Mouse (Mus musculus) liver, postnatal 0 days (tissue): ENCODE data around the gene Lrrc4c. TPM values are rescaled to one million over a fixed set of nuclear protein-coding genes. Genes with fewer than 3 reads are reported as not detected.

Source experiments
- ATAC-seq: fragments of 200-750 bp; cut with Nextera tagmentation; 2 replicates; pipeline ENCODE4 v1.8.0; 2017; ENCODE audit warnings: mild to moderate bottlenecking, moderate library complexity
- DNase-seq: peaks from one replicate; pipeline ENCODE4 v3.0.0-alpha.2; 2016
- H3K27ac ChIP-seq: fragments of 300-500 bp; sonication (generic); 2 replicates; pipeline ENCODE4 v1.5.1; 2014; ENCODE audit warnings: antibody characterized with exemption, moderate library complexity, mild to moderate bottlenecking, low read depth
- H3K27me3 ChIP-seq: fragments of 300-500 bp; sonication (generic); 2 replicates; pipeline ENCODE4 v1.6.1; 2014; ENCODE audit warnings: low read length, control low read depth, mixed read lengths; ENCODE audit not compliant: insufficient read depth
- H3K36me3 ChIP-seq: fragments of 300-500 bp; sonication (generic); replicated peaks from 2 replicates; pipeline ENCODE4 v1.6.1; 2014; ENCODE audit warnings: mild to moderate bottlenecking, control low read depth, low read length, moderate library complexity, mixed read lengths; ENCODE audit not compliant: insufficient read depth
- H3K4me1 ChIP-seq: fragments of 300-500 bp; sonication (generic); 2 replicates; pipeline ENCODE4 v1.6.1; 2014; ENCODE audit warnings: antibody characterized with exemption, mild to moderate bottlenecking, control low read depth; ENCODE audit not compliant: insufficient read depth
- H3K4me2 ChIP-seq: fragments of 300-500 bp; sonication (generic); 2 replicates; pipeline ENCODE4 v1.6.1; 2014; ENCODE audit warnings: low read depth, mild to moderate bottlenecking, low read length, moderate library complexity, mixed read lengths
- H3K4me3 ChIP-seq: fragments of 300-500 bp; sonication (generic); 2 replicates; pipeline ENCODE4 v1.5.1; 2014; ENCODE audit warnings: low read depth, low read length
- H3K9ac ChIP-seq: fragments of 300-500 bp; sonication (generic); replicated peaks from 2 replicates; pipeline ENCODE4 v1.6.1; 2014; ENCODE audit warnings: mild to moderate bottlenecking, moderate library complexity
- H3K9me3 ChIP-seq: fragments of 300-500 bp; sonication (generic); 2 replicates; pipeline ENCODE4 v1.6.1; 2016; ENCODE audit warnings: mild to moderate bottlenecking, control low read depth, low read length, mixed read lengths
- CTCF ChIP-seq: sonication (generic); IDR thresholded peaks from 2 replicates; pipeline ENCODE4 v1.5.1; 2016; ENCODE audit warnings: antibody characterized with exemption, low read depth
- EP300 ChIP-seq: IDR thresholded peaks from 2 replicates; pipeline ENCODE4 v1.6.1; 2016; ENCODE audit warnings: antibody characterized with exemption, low read depth, mild to moderate bottlenecking
- WGBS: fragments of 180-500 bp; shearing (Covaris S2); extraction: QIAGEN DNeasy Blood & Tissue Kit; methylation state at CpG from one replicate; pipeline ENCODE4 v1.1.7; 2014; ENCODE audit not compliant: insufficient replicate concordance; 5-methylcytosine and 5-hydroxymethylcytosine counted together
- polyA plus RNA-seq: library from polyadenylated mRNA; unstranded; fragments of >200 nt; fragmentation: Nextera tagmentation; extraction: Ambion mirVana; gene quantifications from 2 replicates; pipeline ENCODE4 v1.2.1, GENCODE M21; 2015

Gene Lrrc4c
- polyA plus RNA-seq, 1 experiment from 2014 or later: 0.36 TPM

DNA sequence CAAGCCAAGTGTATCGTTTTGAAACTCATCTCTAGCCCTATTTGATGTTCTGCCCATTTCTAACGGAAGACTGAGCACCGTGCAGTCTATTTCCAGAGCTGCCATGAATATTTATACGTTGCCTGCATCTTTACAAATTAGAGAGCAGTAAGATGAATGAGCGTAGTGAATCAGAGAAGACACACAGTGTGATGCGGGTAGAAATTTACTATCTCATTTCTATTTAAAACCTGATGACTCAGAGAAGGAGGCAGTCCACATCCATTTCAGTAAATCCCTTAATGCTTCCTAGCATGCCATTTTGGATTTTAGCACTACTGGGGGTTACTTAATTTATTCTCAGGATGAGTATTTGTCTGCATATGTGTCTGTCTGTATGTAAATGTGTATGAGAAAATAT is 186.2 kb downstream of the Lrrc4c start:
- H3K9me3 ChIP-seq: no peaks in the 10 kb centered on the region
- no peaks in the 10 kb centered on the region for H3K36me3 ChIP-seq
- H3K4me2 ChIP-seq: no peak overlapping the region
- ATAC-seq (no peak), DNase-seq (no peak)
- no peak for TF ChIP-seq CTCF
- WGBS: 73% methylated on average over 6 of the region's 6 CpGs
- no peak overlapping the region for H3K9ac ChIP-seq
- no peak overlapping the region for H3K4me3 ChIP-seq
- no peak overlapping the region for H3K27ac ChIP-seq
- H3K4me1 ChIP-seq: no peaks in the 10 kb centered on the region
- no peaks in the 10 kb centered on the region for H3K27me3 ChIP-seq

DNA sequence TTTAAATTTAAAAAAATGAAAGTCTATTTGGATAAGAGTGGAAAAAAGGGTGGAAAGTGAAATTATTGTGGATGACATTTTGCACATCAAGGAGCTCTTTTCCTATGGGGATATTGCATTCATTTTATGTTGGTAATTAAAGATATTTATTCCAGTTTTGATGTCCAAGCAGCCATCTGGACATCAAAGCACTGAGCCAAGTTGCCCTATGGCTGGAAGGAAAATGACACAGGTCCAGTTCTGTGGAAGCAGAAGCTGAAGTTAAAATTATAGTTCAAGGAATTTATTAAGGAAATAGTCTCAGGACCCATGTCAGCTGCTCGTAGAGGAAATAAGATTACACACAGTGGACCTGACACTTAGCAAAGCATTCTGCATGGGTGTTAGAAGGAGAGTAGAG is 187.7 kb downstream of the Lrrc4c start:
- TF ChIP-seq EP300: no peak
- TF ChIP-seq CTCF: no peak
- DNase-seq: no peak
- no peaks in the 10 kb centered on the region for H3K27me3 ChIP-seq
- H3K4me1 ChIP-seq: no peaks in the 10 kb centered on the region
- no peak overlapping the region for H3K4me3 ChIP-seq
- no peak for ATAC-seq
- H3K9me3 ChIP-seq: no peaks in the 10 kb centered on the region
- WGBS: 67% methylated on average over 1 of the region's 1 CpGs
- no peak overlapping the region for H3K4me2 ChIP-seq
- no peak overlapping the region for H3K9ac ChIP-seq
- H3K36me3 ChIP-seq: no peaks in the 10 kb centered on the region
- H3K27ac ChIP-seq: no peak overlapping the region

GRCm38 (mm10) chr2:96508991-96509390 is 191.0 kb downstream of the Lrrc4c start:
- Histone ChIP-seq H3K36me3 (no peaks in the 10 kb centered on the region), H3K4me1 (no peaks in the 10 kb centered on the region), H3K4me3 (no peak overlapping the region), H3K27me3 (no peaks in the 10 kb centered on the region), H3K27ac (no peak overlapping the region), H3K9me3 (no peaks in the 10 kb centered on the region), H3K4me2 (no peak overlapping the region), H3K9ac (no peak overlapping the region)
- ATAC-seq (no peak), DNase-seq (no peak)
- TF ChIP-seq CTCF (no peak), EP300 (no peak)
- 43% methylated on average over 1 of the region's 1 CpGs for WGBS

DNA sequence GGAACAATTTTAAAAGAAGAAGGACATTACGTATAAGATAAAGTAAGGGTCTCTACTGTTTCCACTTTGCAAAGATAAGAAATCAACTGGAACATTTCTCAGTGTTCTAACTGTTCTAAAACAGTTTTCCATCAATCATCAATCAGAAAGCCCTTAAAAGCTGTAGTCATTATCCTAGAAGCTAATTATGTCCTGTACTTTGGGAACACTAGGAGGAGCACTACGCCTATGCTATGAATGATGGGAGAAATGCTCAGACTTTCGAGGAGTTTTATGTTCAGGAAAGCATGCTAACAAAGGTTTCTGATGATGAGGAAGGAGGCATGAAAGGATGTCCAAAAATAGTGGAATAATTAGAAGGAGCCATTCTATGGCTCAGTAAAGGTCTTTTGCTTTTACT is 219.5 kb downstream of the Lrrc4c start:
- H3K9me3 ChIP-seq: 0 out of 2 replicates have a peak, but pooled peaks cover 3% of the 10 kb centered on the region
- no peak for DNase-seq
- no peak overlapping the region for H3K4me2 ChIP-seq
- no peaks in the 10 kb centered on the region for H3K4me1 ChIP-seq
- TF ChIP-seq CTCF: no peak
- no peak for TF ChIP-seq EP300
- 70% methylated on average over 3 of the region's 3 CpGs for WGBS
- H3K27me3 ChIP-seq: no peaks in the 10 kb centered on the region
- no peak for ATAC-seq
- no peak overlapping the region for H3K27ac ChIP-seq
- no peak overlapping the region for H3K9ac ChIP-seq
- no peak overlapping the region for H3K4me3 ChIP-seq
- no peaks in the 10 kb centered on the region for H3K36me3 ChIP-seq

GRCm38 (mm10) chr2:96547171-96547570 is 229.2 kb downstream of the Lrrc4c start:
- H3K27ac ChIP-seq: no peak overlapping the region
- ATAC-seq (no peak), DNase-seq (no peak)
- H3K36me3 ChIP-seq: no peaks in the 10 kb centered on the region
- no peak overlapping the region for H3K9ac ChIP-seq
- no peaks in the 10 kb centered on the region for H3K27me3 ChIP-seq
- TF ChIP-seq EP300: no peak
- TF ChIP-seq CTCF: no peak
- 77% methylated on average over 1 of the region's 1 CpGs for WGBS
- H3K4me3 ChIP-seq: no peak overlapping the region
- H3K4me2 ChIP-seq: no peak overlapping the region
- H3K4me1 ChIP-seq: no peaks in the 10 kb centered on the region
- no peaks in the 10 kb centered on the region for H3K9me3 ChIP-seq

- TF ChIP-seq EP300 (no peak), CTCF (no peak)
- Histone ChIP-seq H3K9me3 (no peaks in the 10 kb centered on the region), H3K27ac (no peak overlapping the region), H3K36me3 (no peaks in the 10 kb centered on the region), H3K4me3 (no peak overlapping the region), H3K27me3 (no peaks in the 10 kb centered on the region), H3K4me2 (no peak overlapping the region), H3K9ac (no peak overlapping the region), H3K4me1 (no peaks in the 10 kb centered on the region)
- DNase-seq (no peak), ATAC-seq (no peak)
- 73% methylated on average over 2 of the region's 2 CpGs for WGBS
These were observed 255.8 kb downstream of the Lrrc4c start for GRCm38 (mm10) chr2:96573755-96574154.

GRCm38 (mm10) chr2:96577701-96578100 is 259.7 kb downstream of the Lrrc4c start:
- no peak overlapping the region for H3K4me3 ChIP-seq
- H3K4me2 ChIP-seq: no peak overlapping the region
- no peaks in the 10 kb centered on the region for H3K4me1 ChIP-seq
- H3K9ac ChIP-seq: no peak overlapping the region
- DNase-seq (no peak), ATAC-seq (no peak)
- TF ChIP-seq CTCF (no peak), EP300 (no peak)
- no peaks in the 10 kb centered on the region for H3K9me3 ChIP-seq
- 81% methylated on average over 8 of the region's 8 CpGs for WGBS
- H3K27me3 ChIP-seq: no peaks in the 10 kb centered on the region
- H3K36me3 ChIP-seq: no peaks in the 10 kb centered on the region
- H3K27ac ChIP-seq: no peak overlapping the region
